Mouse (Mus musculus): ENCODE results near the gene Dab2ip. TPM values are rescaled to one million over a fixed set of nuclear protein-coding genes. Genes with fewer than 3 reads are reported as not detected.

Dab2ip gene
- polyA plus RNA-seq, 1 experiment, result 46.9 TPM

GRCm38 (mm10) chr2:35596796-35597195 is 38.7 kb downstream of the Dab2ip start:
- peak overlapping the region; percentile 7 for H3K4me2 ChIP-seq (ENCODE audit: low read depth)
- H3K79me2 ChIP-seq (ENCODE audit: control insufficient read depth, insufficient read depth), result no peaks in the 10 kb centered on the region
- H3K4me3 ChIP-seq, result no peak overlapping the region
- no peak overlapping the region for H3ac ChIP-seq (ENCODE audit: control insufficient read depth, insufficient read length)
- no peaks in the 10 kb centered on the region for H3K27me3 ChIP-seq (ENCODE audit: control insufficient read depth, insufficient read depth, insufficient read length)
- TF ChIP-seq MYOD1 (IDR thresholded peaks at IDR 0.05; ENCODE audit: control insufficient read depth in 1 of 3, insufficient read length in 2 of 3, low read depth in 2 of 3) (peak in 2 of 3 experiments; percentile 19 to 34), REST (IDR thresholded peaks at IDR 0.05; ENCODE audit: insufficient read depth, insufficient read length) (no peak), MYOG (IDR thresholded peaks at IDR 0.05; ENCODE audit: control insufficient read depth in 1 of 3, insufficient read depth in 1 of 3, insufficient read length in 2 of 3, low read depth in 2 of 3) (peak in 1 of 3 experiments; percentile 31)
- H3K36me3 ChIP-seq (ENCODE audit: control insufficient read depth, insufficient read depth), result no peaks in the 10 kb centered on the region

- Histone ChIP-seq H3K36me3 (ENCODE audit: control insufficient read depth, insufficient read depth) (no peaks in the 10 kb centered on the region), H3ac (ENCODE audit: control insufficient read depth, insufficient read length) (no peak overlapping the region), H3K27me3 (ENCODE audit: control insufficient read depth, insufficient read depth, insufficient read length) (no peaks in the 10 kb centered on the region), H3K4me2 (ENCODE audit: low read depth) (no peak overlapping the region), H3K79me2 (ENCODE audit: control insufficient read depth, insufficient read depth) (no peaks in the 10 kb centered on the region), H3K4me3 (no peak overlapping the region)
- no peak for TF ChIP-seq MYOD1 (IDR thresholded peaks at IDR 0.05; ENCODE audit: control insufficient read depth in 1 of 3, insufficient read length in 2 of 3, low read depth in 2 of 3)
- no peak for TF ChIP-seq CEBPB (IDR thresholded peaks at IDR 0.05; ENCODE audit: insufficient read depth, poor library complexity, severe bottlenecking)
- TF ChIP-seq TCF3 (IDR thresholded peaks at IDR 0.05; ENCODE audit: insufficient read length, low read depth), result no peak
- TF ChIP-seq E2F4 (IDR thresholded peaks at IDR 0.05; ENCODE audit: insufficient read depth), result no peak
- no peak for TF ChIP-seq MAX (IDR thresholded peaks at IDR 0.05; ENCODE audit: low read depth)
- TF ChIP-seq USF1 (IDR thresholded peaks at IDR 0.05; ENCODE audit: low read depth), result no peak
- no peak for TF ChIP-seq SRF (IDR thresholded peaks at IDR 0.05; ENCODE audit: control insufficient read depth, insufficient read length, low read depth)
- no peak for TF ChIP-seq POLR2A (IDR thresholded peaks at IDR 0.05; ENCODE audit: insufficient read length, low read depth)
- TF ChIP-seq POLR2AphosphoS2 (IDR thresholded peaks at IDR 0.05; ENCODE audit: insufficient read length, low read depth), result no peak
- no peak for TF ChIP-seq REST (IDR thresholded peaks at IDR 0.05; ENCODE audit: insufficient read depth, insufficient read length)
- no peak for TF ChIP-seq TCF12 (IDR thresholded peaks at IDR 0.05; ENCODE audit: insufficient read depth, poor library complexity, severe bottlenecking)
- TF ChIP-seq MYOG (IDR thresholded peaks at IDR 0.05; ENCODE audit: control insufficient read depth in 1 of 3, insufficient read depth in 1 of 3, insufficient read length in 2 of 3, low read depth in 2 of 3), result no peak
Observed at GRCm38 (mm10) chr2:35598819-35599218, 40.8 kb downstream of the Dab2ip start.

GRCm38 (mm10) chr2:35601665-35602064 is 43.6 kb downstream of the Dab2ip start:
- no peaks in the 10 kb centered on the region for H3K36me3 ChIP-seq (ENCODE audit: control insufficient read depth, insufficient read depth)
- H3K4me3 ChIP-seq, result no peak overlapping the region
- no peaks in the 10 kb centered on the region for H3K79me2 ChIP-seq (ENCODE audit: control insufficient read depth, insufficient read depth)
- TF ChIP-seq POLR2AphosphoS2 (IDR thresholded peaks at IDR 0.05; ENCODE audit: insufficient read length, low read depth) (no peak), SRF (IDR thresholded peaks at IDR 0.05; ENCODE audit: control insufficient read depth, insufficient read length, low read depth) (no peak), CEBPB (IDR thresholded peaks at IDR 0.05; ENCODE audit: insufficient read depth, poor library complexity, severe bottlenecking) (no peak), MAX (IDR thresholded peaks at IDR 0.05; ENCODE audit: low read depth) (no peak), REST (IDR thresholded peaks at IDR 0.05; ENCODE audit: insufficient read depth, insufficient read length) (no peak), USF1 (IDR thresholded peaks at IDR 0.05; ENCODE audit: low read depth) (no peak), MYOD1 (IDR thresholded peaks at IDR 0.05; ENCODE audit: control insufficient read depth in 1 of 3, insufficient read length in 2 of 3, low read depth in 2 of 3) (no peak), E2F4 (IDR thresholded peaks at IDR 0.05; ENCODE audit: insufficient read depth) (no peak), TCF12 (IDR thresholded peaks at IDR 0.05; ENCODE audit: insufficient read depth, poor library complexity, severe bottlenecking) (no peak), TCF3 (IDR thresholded peaks at IDR 0.05; ENCODE audit: insufficient read length, low read depth) (no peak), POLR2A (IDR thresholded peaks at IDR 0.05; ENCODE audit: insufficient read length, low read depth) (no peak), MYOG (IDR thresholded peaks at IDR 0.05; ENCODE audit: control insufficient read depth in 1 of 3, insufficient read depth in 1 of 3, insufficient read length in 2 of 3, low read depth in 2 of 3) (no peak)
- no peak overlapping the region for H3K4me2 ChIP-seq (ENCODE audit: low read depth)
- H3K27me3 ChIP-seq (ENCODE audit: control insufficient read depth, insufficient read depth, insufficient read length), result no peaks in the 10 kb centered on the region
- no peak overlapping the region for H3ac ChIP-seq (ENCODE audit: control insufficient read depth, insufficient read length)

- Histone ChIP-seq H3K4me2 (ENCODE audit: low read depth) (no peak overlapping the region), H3K4me3 (no peak overlapping the region), H3K36me3 (ENCODE audit: control insufficient read depth, insufficient read depth) (no peaks in the 10 kb centered on the region), H3K27me3 (ENCODE audit: control insufficient read depth, insufficient read depth, insufficient read length) (no peaks in the 10 kb centered on the region), H3K79me2 (ENCODE audit: control insufficient read depth, insufficient read depth) (no peaks in the 10 kb centered on the region), H3ac (ENCODE audit: control insufficient read depth, insufficient read length) (no peak overlapping the region)
- no peak for TF ChIP-seq REST (IDR thresholded peaks at IDR 0.05; ENCODE audit: insufficient read depth, insufficient read length)
- TF ChIP-seq MYOG (IDR thresholded peaks at IDR 0.05; ENCODE audit: control insufficient read depth in 1 of 3, insufficient read depth in 1 of 3, insufficient read length in 2 of 3, low read depth in 2 of 3), result no peak
- TF ChIP-seq TCF12 (IDR thresholded peaks at IDR 0.05; ENCODE audit: insufficient read depth, poor library complexity, severe bottlenecking), result no peak
- no peak for TF ChIP-seq USF1 (IDR thresholded peaks at IDR 0.05; ENCODE audit: low read depth)
- TF ChIP-seq MAX (IDR thresholded peaks at IDR 0.05; ENCODE audit: low read depth), result no peak
- TF ChIP-seq SRF (IDR thresholded peaks at IDR 0.05; ENCODE audit: control insufficient read depth, insufficient read length, low read depth), result no peak
- TF ChIP-seq POLR2A (IDR thresholded peaks at IDR 0.05; ENCODE audit: insufficient read length, low read depth), result no peak
- no peak for TF ChIP-seq POLR2AphosphoS2 (IDR thresholded peaks at IDR 0.05; ENCODE audit: insufficient read length, low read depth)
Observed at GRCm38 (mm10) chr2:35607476-35607875, 49.4 kb downstream of the Dab2ip start.

GRCm38 (mm10) chr2:35608856-35609255 is 50.8 kb downstream of the Dab2ip start:
- H3ac ChIP-seq (ENCODE audit: control insufficient read depth, insufficient read length), result no peak overlapping the region
- no peak overlapping the region for H3K4me3 ChIP-seq
- H3K4me2 ChIP-seq (ENCODE audit: low read depth), result peak overlapping the region; percentile 68
- H3K27me3 ChIP-seq (ENCODE audit: control insufficient read depth, insufficient read depth, insufficient read length), result no peaks in the 10 kb centered on the region
- H3K79me2 ChIP-seq (ENCODE audit: control insufficient read depth, insufficient read depth), result no peaks in the 10 kb centered on the region
- TF ChIP-seq SRF (IDR thresholded peaks at IDR 0.05; ENCODE audit: control insufficient read depth, insufficient read length, low read depth) (no peak), USF1 (IDR thresholded peaks at IDR 0.05; ENCODE audit: low read depth) (no peak), POLR2A (IDR thresholded peaks at IDR 0.05; ENCODE audit: insufficient read length, low read depth) (no peak), TCF12 (IDR thresholded peaks at IDR 0.05; ENCODE audit: insufficient read depth, poor library complexity, severe bottlenecking) (no peak), MAX (IDR thresholded peaks at IDR 0.05; ENCODE audit: low read depth) (no peak), MYOD1 (IDR thresholded peaks at IDR 0.05; ENCODE audit: control insufficient read depth in 1 of 3, insufficient read length in 2 of 3, low read depth in 2 of 3) (no peak), POLR2AphosphoS2 (IDR thresholded peaks at IDR 0.05; ENCODE audit: insufficient read length, low read depth) (no peak)
- H3K36me3 ChIP-seq (ENCODE audit: control insufficient read depth, insufficient read depth), result no peaks in the 10 kb centered on the region

Measured in myocyte (in vitro differentiated cells).